Mouse (Mus musculus) left cerebral cortex, postnatal 10 days (tissue): ENCODE results near the gene 4932411N23Rik. TPM values are rescaled to one million over a fixed set of nuclear protein-coding genes. Genes with fewer than 3 reads are reported as not detected.
"Not testable (repeated sequence)": the region's sequence is repeated elsewhere in the genome, so short reads cannot be mapped to it uniquely, and the experiment has no call there.

Experiments used
- DNase-seq, 2 experiments: peaks; one replicate each; pipeline ENCODE4 v3.0.0; 2021 to 2022; ENCODE audit warnings: low spot score in 2 of 2, mixed read lengths in 1 of 2; ENCODE audit errors: extremely low spot score in 1 of 2
- intact Hi-C: fragments of 180-260 bp; cut with DNase I; formaldehyde crosslinking; loops from one replicate; pipeline ENCODE4 v1.15.1; 2025
- total RNA-seq, 2 experiments: library from RNA; stranded (reverse); gene quantifications; 2 replicates each; pipeline ENCODE4 v1.2.3; 2021

The 4932411N23Rik gene
- total RNA-seq, result not detected

DNA sequence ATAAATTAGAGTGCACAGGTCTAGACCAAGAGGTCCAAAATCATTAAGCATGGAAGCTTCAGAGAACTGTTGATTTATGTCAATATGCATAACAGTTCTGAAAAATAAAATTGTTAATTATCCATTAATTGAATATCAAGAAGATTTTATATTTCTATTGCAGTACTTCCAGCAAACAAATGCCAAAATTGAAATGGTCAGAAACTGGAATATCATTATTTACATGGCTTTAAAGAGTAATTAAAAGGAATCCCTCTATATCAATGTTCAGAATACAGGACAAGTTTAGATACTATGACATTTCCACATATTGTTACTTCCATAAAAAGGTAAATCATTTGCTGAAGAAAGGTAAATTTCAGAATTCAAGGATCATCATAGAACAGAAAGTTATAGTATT, at the start of gene 4932411N23Rik:
TSS of gene 4932411N23Rik (minus strand) at position 101 of the 400 bp plus-strand sequence.
- no peak for DNase-seq
- intact Hi-C loops, result no loop called here

DNA sequence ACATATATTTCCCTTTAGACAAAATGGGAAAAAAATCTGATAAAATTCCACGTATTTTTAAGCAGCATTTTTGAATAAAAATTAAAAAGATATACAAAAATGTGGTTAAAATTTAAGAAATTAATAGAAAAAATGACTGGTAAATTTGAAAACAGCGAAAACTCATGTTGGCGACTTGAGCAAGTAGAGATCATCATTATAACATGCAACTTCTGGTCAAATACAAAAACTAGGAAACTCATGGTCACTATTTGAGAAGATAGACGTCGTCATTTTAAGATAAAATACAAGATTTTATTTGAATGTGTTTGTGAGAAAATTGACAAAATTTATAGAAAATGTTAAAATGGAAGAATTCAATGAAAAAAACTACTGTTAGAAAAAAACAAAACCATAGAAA, 35.8 kb downstream of the 4932411N23Rik start:
- intact Hi-C loops, result no loop called here
- DNase-seq, result no peak

DNA sequence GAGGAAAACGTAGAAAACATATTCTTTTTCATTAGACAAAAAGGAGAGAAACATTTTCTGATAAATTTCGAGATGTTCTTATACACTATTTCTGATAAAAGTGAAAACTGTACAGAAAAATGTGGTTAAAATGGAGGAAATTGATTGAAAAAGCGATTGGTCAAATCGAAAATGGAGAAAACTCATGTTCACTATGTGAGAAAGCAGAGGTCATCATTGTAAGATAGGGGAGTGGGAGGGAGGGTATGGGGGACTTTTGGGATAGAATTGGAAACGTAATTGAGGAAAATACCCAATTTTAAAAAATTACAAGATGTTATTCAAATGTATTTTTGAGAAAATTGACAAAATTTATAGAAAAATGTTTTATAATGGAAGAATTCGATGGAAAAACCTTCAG, 38.0 kb downstream of the 4932411N23Rik start:
- DNase-seq, intact Hi-C loops: not testable (repeated sequence)

DNA sequence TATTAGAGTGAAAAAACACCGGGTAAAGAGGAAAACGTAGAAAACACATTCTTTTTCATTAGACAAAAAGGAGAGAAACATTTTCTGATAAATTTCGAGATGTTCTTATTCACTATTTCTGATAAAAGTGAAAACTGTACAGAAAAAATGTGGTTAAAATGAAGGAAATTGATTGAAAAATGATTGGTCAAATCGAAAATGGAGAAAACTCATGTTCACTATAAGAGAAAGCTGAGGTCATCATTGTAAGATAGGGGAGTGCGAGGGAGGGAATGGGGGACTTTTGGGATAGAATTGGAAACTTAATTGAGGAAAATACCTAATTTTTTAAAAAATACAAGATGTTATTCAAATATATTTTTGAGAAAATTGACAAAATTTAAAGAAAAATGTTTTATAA, 40.8 kb downstream of the 4932411N23Rik start:
- DNase-seq, intact Hi-C loops: not testable (repeated sequence)

DNA sequence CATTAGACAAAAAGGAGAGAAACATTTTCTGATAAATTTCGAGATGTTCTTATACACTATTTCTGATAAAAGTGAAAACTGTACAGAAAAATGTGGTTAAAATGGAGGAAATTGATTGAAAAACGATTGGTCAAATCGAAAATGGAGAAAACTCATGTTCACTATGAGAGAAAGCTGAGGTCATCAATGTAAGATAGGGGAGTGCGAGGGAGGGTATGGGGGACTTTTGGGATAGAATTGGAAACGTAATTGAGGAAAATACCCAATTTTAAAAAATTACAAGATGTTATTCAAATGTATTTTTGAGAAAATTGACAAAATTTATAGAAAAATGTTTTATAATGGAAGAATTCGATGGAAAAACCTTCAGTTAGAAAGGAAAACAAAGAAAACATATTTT, 42.2 kb downstream of the 4932411N23Rik start:
- intact Hi-C loops, DNase-seq: not testable (repeated sequence)

Other genes starting within 250 kb of the 4932411N23Rik start
- gene Gm382, start 224.1 kb upstream of the 4932411N23Rik start, total RNA-seq, result not detected